Mouse (Mus musculus): ENCODE results near the gene Dgat2. TPM values are rescaled to one million over a fixed set of nuclear protein-coding genes. Genes with fewer than 3 reads are reported as not detected.
A peak's percentile ranks its signal among the peaks of the same experiment; 100 is the strongest.

Dgat2 gene
- polyA plus RNA-seq, 1 experiment = 2,827 TPM

- no peak for DNase-seq (ENCODE audit: low read depth)
Measured at GRCm38 (mm10) chr7:99193926-99194325, 11.4 kb upstream of the Dgat2 start.

- DNase-seq (ENCODE audit: low read depth) = no peak
Measured at GRCm38 (mm10) chr7:99191411-99191810, 8.9 kb upstream of the Dgat2 start.

DNA sequence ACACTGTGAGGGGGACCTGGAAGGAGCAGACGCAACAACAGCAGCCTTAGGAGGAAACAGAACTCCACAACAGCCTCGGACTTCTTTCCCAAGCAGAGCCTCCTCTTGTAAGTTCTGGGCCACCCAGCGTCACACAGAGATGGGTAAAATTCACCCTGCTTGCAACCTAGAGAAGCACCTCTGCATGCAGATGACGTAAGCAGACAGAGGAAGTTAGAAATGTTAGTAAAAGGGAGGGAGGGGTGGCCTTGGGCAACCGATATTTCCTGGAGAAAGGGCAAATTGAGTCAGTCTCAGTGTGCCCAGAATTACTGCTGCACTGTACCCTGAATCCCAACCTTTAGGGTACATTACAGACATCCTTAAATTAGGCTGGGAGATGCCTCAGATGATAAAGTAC, 7.4 kb upstream of the Dgat2 start:
- DNase-seq (ENCODE audit: low read depth) = no peak

GRCm38 (mm10) chr7:99188630-99189029, 6.1 kb upstream of the Dgat2 start:
- DNase-seq (ENCODE audit: low read depth) = no peak

GRCm38 (mm10) chr7:99187451-99187850, 4.9 kb upstream of the Dgat2 start:
- no peak for DNase-seq (ENCODE audit: low read depth)

GRCm38 (mm10) chr7:99185405-99185804, 2.9 kb upstream of the Dgat2 start:
- DNase-seq (ENCODE audit: low read depth) = no peak

GRCm38 (mm10) chr7:99183751-99184150, 1.2 kb upstream of the Dgat2 start:
- no peak for DNase-seq (ENCODE audit: low read depth)

DNA sequence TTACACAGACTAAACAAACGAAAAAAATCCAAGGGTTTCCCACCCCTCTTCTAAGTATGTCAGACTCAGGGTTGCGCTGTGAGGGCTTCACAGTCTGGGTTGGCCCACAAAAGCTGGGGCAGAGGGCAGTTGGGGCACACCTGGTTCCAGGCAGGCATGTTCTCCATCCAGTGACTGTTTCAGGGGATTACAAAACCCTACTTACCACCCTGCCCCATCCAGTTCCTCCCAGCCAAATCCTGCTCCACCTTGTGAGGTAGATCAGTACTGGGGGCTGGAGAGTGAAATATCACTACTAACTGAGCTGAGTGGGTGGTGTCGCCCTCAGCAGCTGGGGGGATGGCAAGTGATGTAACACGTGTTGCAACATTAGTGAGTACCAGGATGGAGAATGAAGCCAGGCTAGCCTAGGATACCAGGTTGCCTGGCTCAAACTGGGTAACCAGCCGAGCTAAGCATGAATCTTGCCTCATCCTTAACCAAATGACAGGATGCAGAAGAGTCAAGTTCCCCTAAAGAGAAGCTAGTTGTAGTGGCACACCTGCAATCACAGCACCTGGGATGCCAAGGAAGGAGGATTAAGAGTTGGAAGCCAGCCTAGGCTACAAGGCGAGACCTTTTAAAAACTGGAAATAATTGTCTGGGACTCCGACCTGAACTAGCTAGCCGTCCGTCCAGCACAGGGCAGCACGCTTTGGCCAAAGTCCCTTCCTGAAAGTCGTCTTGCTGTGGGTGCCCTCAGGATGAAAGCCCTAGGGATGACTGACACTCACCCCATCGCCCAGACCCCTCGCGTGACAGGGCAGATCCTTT, 694 bp downstream of the Dgat2 start:
- DNase-seq (ENCODE audit: low read depth) = no peak

GRCm38 (mm10) chr7:99180162-99180561, 2.4 kb downstream of the Dgat2 start:
- no peak for DNase-seq (ENCODE audit: low read depth)

- no peak for DNase-seq (ENCODE audit: low read depth)
Measured at GRCm38 (mm10) chr7:99179271-99179670, 3.2 kb downstream of the Dgat2 start.

DNA sequence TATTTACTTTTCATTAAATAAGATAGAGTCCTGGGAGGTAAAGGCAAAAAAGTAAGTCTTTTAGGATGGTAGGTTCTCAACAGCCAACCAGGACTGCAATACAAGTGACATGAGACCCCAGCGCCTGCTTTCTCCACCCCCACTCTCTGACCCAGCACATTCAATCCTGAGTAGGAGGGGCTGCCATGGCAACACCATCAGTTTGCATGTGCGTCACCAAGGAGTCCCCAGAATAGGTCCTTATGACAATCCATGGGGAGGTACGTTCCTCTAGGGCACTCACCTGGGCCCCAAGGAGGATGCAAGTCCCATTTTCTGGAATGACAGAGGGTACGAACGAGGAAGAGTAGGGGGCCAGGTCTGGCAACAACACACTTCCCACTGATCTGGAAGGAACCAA, 5.1 kb downstream of the Dgat2 start:
- no peak for DNase-seq (ENCODE audit: low read depth)

GRCm38 (mm10) chr7:99175666-99176065, 6.9 kb downstream of the Dgat2 start:
- DNase-seq (ENCODE audit: low read depth) = no peak

- DNase-seq (ENCODE audit: low read depth) = no peak
Measured at GRCm38 (mm10) chr7:99175118-99175517, 7.4 kb downstream of the Dgat2 start.

DNA sequence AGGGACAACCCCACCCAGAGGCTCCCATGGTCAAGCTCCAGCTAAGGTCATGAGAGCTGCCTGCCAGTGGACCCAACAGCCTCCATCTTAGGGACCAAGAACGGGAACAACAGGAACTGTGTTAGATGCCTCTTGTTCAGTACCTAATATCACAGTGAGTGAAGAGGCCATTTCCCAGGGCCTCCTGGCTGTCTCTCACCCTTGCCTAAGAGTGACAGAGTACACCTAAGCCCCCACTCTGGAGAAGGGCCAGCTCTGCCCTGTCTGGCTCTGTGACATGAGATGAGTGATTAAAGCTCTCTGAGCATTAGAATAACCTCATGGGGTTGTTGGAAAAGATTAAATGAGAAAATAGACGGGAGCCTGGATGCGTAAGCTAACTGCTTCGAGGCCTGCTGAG, 8.5 kb downstream of the Dgat2 start:
- DNase-seq (ENCODE audit: low read depth) = no peak

GRCm38 (mm10) chr7:99172898-99173297, 9.6 kb downstream of the Dgat2 start:
- DNase-seq (ENCODE audit: low read depth) = no peak

GRCm38 (mm10) chr7:99171730-99172463, 10.6 kb downstream of the Dgat2 start:
- no peak for DNase-seq (ENCODE audit: low read depth)

DNA sequence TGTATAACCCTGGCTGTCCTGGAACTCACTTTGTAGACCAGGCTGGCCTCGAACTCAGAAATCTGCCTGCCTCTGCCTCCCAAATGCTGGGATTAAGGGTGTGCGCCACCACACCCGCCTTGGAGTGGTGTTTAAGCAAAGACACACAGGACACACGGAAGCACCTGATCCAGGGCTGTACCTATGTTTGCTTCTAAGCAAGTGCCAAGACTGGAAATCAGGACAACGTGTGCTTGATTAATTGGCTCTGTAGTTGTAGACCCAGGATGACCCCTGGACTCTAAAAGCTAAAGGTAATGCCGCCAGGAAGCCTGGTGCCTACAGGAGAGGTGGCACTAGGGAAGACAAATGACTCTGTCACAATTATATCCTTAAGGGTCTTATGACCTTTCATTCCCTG, 12.0 kb downstream of the Dgat2 start:
- no peak for DNase-seq (ENCODE audit: low read depth)

GRCm38 (mm10) chr7:99169717-99170403, 12.7 kb downstream of the Dgat2 start:
- no peak for DNase-seq (ENCODE audit: low read depth)

- peak; percentile 79 for DNase-seq (ENCODE audit: low read depth)
Measured at GRCm38 (mm10) chr7:99168756-99169155, 13.8 kb downstream of the Dgat2 start.

DNA sequence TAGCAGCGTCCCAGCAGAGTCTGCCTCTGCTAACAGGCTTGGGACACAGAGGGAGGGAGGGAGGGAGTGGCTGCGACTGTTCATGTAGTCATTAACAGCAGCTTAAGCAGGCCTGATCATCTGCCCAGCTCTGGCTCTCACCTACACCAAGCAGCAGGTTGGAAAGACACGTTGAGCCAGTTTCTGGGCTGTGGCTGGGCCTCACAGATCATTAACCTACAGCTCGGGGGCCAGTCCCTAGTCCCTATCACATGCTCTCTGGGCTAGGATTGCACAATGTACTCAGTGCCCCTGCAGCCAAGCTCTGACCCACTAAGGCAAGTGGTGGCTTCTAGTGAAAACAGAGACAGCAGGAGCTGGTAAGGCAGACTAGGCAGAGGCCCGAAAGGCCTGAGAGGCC, 14.6 kb downstream of the Dgat2 start:
- DNase-seq (ENCODE audit: low read depth) = peak; percentile 73

GRCm38 (mm10) chr7:99166159-99166558, 16.4 kb downstream of the Dgat2 start:
- no peak for DNase-seq (ENCODE audit: low read depth)

DNA sequence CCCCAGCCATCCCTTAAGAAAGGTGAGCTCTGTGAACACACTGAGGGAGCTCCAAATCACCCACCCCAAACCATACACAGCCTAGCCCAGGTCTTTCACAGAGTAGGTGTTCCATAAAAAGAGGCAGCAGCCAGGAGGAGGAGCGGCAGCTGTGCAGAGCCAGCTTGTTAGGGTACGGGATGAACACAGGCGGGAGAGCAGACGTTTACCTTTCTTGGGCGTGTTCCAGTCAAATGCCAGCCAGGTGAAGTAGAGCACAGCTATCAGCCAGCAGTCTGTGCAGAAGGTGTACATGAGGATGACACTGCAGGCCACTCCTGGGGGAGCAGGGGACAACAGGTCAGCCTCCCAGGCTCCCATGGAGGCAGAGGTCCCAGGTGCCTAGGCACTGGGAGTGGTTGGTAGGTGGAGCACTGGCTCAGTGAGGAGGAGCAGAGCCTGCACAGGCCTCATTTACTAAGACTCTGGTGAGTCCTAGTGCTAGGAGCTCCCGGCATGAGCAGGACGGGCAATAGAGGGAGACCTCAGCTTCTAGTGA, 17.6 kb downstream of the Dgat2 start:
- no peak for DNase-seq (ENCODE audit: low read depth)
